Mouse (Mus musculus) layer of hippocampus, adult 8-10 months (tissue): Measurements from ENCODE around the gene Mink1. TPM values are rescaled to one million over a fixed set of nuclear protein-coding genes. Genes with fewer than 3 reads are reported as not detected.

ENCODE experiments used
- DNase-seq, 2 experiments: peaks; one replicate each; pipeline ENCODE4 v3.0.0; 2022; ENCODE audit warnings: low spot score in 2 of 2
- total RNA-seq, 4 experiments: library from RNA; stranded (reverse); gene quantifications; 2 replicates each; pipeline ENCODE4 v1.2.4; 2022

Mink1 gene
- total RNA-seq, 4 experiments from 2014 or later: 419 to 496 (median 460) TPM

DNA sequence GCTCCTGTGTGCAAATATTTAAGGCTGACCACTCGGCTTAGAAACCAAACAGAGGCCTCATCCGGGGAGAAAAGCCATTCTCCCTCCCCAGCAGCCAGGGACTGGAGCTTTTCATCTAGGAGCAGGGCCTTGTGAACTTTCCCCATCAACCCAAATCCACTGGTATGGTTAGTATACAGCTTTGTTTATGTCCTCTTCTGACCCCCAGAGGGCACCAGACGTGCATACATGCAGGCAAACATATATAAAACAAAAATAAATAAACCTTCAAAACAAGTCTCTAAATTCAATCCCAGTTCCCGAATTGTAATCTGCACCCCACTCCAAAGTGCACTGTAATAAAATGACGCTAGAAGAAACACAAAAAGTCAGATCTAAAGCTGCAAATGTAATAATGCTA, 66.9 kb downstream of the Mink1 start:
- no peak for DNase-seq

DNA sequence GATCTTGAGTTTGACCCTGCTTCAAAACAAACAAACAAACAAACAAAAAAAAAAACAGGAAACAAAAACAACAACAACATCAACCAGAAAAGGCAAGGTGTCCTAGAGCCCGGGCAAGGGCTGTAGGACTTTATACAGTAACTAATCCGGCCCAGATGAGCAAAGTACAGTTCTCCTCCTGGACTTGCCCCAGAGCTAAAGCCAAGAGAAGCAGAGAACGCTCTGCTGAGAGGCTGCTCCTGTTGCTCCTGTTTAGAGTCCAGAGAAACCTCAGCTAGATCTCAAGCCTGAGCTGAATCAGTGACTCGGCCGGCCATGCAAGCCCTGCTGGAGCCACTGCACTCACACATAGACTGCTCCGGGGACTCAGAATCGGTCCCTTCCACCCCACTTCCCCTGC, 67.4 kb downstream of the Mink1 start:
- DNase-seq: no peak

DNA sequence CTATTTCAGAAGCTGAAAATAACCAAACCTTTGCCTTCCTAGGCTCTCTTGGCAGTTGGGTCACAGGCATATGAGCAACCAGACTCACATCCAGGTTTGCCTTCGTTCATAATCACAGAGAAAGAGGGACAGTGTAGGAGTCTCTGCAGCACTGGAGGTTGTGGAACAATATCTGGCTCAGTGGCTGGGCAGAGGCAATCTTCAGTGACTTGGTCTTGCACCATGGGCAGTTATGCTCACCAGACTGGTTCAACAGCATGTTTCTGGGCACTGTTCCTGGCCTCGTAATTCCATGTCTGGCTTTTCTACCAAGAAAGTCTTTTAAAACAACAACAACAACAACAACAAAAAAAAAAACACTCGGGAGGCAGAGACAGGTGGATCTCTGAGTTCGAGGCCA, 72.9 kb downstream of the Mink1 start:
- no peak for DNase-seq

DNA sequence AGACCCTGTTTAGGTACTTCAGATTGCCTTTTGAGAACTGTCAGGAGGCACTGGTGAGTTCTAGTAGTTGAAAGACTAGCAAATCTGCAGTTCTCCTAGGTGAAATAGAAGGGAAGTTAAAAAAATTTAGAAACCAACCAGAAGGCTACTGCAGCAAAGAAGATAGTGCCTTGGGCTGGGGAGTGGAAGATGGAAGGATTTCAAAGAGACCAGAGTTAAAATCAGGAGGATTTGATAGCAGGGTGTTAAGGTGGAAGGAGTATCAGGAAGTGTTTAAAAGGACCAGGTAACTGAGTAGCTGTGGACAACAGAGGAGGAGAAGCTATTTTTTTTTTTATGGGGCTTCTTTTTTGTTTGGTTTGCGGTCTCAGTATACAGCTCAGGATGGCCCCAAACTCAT, 75.1 kb downstream of the Mink1 start:
- no peak for DNase-seq

DNA sequence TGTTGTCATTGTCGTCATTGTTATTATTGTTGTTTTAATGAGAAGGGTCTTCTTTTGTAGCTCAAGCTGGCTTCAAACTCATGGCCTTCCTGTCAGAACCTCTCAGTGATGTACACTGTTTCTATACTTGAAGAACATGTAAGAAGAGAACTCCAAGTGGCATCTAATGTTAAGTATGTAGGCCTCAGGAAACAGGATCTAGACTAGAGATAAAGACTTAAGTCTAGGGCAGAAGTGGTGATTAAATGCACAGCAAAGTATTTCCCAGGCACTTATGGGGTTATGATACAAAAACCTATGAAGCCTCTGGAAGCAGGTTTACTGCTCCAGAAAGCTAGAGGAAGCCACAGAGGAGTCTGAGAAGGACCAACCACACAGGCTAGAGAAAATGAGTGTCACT, 75.6 kb downstream of the Mink1 start:
- DNase-seq: no peak

DNA sequence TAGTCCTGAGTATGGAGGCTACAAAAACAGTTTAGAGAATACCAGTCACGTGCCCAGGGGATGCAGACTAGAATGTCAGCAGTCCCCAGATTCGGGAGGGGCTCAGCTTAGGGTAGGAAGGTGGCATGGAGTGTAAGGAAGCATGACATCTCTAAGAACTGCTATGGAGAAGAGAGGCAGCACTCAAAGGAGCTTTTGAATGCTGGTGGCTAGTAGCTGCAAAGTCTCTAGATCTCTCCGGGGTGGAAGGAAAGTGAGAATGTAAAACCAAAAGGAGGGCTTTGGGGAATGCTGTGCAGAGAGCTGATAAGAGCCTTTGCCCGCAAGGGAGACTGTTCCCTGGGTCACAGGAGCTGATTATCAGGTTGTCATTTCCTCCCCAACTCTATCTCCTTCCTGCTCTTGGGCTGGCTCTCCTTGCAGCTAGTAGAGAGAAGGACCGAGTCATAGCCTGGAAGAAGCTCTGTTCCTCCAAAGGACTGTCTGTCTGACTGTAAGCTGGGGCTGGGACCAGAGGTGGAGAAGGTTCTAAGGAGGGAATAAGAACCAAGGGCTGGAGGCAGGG, 76.1 kb downstream of the Mink1 start, which contains the start of gene Gp1ba:
TSS of gene Gp1ba (plus strand) at position 409 of the 565 bp plus-strand sequence.
- no peak for DNase-seq

DNA sequence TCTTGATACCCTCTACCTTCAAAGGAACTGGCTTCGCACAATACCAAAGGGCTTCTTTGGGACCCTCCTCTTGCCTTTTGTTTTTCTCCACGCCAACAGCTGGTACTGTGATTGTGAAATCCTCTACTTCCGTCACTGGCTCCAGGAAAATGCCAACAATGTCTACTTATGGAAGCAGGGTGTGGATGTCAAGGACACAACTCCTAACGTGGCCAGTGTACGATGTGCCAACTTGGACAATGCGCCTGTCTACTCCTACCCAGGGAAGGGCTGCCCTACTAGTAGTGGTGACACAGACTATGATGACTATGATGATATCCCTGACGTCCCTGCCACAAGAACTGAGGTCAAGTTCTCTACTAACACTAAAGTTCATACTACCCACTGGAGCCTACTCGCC, 77.3 kb downstream of the Mink1 start:
- DNase-seq: peak in 1 of 2 experiments; percentile 1

DNA sequence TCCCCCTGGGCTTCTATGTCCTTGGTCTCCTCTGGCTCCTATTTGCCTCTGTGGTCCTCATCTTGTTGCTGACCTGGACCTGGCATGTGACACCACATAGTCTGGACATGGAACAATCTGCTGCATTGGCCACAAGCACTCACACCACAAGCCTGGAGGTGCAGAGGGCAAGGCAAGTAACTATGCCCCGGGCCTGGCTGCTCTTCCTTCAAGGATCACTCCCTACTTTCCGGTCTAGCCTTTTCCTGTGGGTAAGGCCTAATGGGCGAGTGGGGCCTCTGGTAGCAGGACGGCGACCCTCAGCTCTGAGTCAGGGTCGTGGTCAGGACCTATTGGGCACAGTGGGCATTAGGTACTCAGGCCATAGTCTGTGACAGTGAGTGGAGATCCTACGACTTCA, 78.6 kb downstream of the Mink1 start:
- DNase-seq: peak in 1 of 2 experiments; percentile 1

DNA sequence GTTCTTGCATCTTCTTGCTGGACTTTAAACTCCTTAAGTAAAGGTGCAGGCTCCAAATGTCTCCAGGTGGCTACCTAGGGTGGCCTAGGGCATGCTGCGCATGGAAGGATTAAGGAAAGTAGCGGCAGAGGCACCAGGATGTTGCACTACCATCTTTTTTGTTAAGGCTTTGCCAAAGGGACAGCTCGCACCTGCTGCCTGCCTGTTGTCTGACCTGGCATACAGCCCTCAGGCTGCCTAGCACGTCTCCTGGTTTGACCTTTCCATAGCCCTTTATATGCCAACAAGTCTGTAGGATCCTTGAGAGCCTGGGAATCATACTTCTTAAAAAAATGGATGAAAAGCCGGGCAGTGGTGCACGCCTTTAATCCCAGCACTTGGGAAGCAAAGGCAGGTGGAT, 80.4 kb downstream of the Mink1 start:
- DNase-seq: no peak

DNA sequence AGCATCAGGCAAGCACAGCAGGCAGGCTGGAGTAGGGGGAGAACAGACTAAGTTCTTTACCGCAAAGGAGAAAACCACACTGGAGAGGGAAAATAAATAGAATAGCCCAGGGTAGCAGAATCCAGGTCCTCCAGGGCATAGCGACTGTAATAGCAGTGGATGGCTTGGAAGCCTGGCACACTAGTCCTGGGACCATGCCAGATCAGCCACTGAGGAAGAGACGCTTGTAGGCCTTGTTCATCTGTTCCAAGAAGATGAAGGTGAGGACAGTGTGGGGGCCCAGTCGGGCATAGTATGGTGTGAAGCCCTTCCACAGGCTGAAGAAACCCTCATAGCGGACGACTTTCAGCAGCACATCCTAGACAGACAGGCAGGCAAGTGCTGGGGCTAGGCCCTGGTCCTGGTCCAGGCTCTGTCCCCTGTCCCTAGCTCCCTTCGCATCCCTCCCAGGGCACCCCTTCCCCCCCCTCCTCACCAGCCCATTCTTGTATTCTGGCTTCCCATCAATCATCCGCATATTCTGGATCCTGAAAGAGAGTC, 82.0 kb downstream of the Mink1 start:
- DNase-seq: peak in 1 of 2 experiments; percentile 23

DNA sequence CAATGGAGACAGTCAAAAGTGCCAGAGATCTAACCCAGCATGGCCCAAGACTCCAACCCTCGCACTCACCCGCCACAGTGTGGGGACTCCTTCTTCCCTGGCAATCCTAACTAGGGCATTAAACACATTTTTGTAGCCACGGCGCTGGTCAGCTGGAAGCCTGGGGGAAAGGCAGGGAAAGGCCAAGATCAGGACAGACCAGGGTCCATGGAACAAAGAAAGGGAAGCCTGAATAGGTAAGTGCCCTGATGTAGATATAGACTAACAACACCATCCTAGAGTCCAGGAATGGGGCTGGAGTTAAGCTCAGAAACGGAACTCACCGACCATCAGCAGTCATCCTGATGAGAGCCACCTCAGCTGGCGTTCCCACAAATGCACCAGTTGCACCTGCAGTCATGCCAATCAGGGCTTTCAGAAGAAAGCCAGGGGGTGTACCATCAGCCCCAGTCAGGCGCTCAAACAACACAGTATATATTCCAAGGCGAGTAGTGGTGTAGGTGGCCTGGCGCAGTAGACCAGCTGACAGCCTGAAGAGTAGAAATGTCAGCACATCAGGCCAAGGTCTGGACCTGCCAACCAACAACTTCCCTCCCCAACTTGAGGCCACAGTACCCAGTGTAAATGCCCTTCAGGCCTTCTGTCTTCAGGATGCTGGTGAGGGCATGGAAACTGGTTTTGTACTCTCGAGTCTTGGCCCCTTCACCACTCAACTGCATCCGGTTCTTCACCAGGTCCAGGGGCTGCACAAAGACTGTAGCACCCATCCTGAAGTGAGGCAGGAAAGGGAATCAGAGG, 83.0 kb downstream of the Mink1 start:
- peak in 1 of 2 experiments; percentile 22 for DNase-seq

DNA sequence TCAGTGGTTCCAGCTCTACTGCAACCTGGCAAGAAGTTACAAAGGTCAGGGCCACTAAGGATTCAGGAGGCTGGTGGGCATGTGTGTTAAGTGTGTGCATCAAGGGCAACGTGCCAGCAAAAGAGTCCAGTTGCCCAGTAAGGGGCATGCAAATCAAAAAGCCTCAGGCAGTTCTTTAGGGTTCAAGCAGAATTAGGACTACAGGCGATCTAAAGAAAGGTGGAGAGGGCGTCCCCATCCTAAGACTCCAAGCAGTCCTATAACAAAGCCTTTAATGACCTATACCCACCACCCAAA, 83.5 kb downstream of the Mink1 start:
- no peak for DNase-seq

DNA sequence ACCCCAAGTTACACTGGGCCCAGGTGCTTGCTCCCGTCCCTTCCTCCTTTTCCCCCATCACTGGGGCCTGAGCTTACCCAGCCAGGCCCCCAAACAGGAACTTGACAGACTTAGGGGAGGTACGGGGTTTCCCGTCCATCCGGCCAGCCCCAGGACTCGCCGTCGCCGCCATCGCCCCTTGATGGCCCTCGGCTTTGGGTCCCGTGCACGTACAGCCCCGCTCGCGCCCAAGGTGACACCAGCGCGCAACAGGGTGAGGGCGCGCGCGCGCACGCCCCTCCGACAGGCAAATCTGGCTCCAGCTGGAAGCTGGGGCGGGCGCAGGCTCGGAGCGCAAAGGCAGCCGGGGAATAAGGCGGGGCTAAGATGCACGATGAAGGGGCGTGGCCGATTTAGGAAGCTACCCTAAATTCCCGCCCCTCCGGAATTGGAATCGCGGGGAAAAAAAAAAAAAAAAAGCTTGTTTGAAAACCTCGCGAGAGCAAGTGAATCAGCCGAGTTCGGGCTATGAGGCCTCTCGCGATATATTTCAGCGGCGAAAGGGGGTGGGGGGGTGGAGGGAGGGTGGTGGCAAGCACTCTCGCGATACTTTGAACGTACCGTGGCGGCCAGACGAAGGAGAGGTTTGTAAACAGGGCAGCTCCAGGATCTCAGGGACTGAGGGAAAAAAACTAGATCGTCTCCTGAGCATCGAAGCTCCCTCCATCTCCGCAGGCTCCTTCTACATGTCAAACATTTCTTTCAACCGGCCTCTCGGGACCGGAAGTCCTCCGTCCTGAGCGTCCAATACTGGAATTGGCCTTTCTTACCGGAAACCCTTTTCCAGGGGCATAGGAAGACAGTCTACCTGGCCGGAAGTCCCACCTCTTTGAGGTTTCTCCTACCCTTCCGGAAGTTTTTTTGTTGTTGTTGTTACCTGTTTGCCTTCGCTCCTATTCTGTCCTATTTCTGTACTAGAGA, 84.3 kb downstream of the Mink1 start, which contains the start of the genes Rnf167 and Slc25a11:
TSS of gene Rnf167 (plus strand) at position 545 of the 960 bp plus-strand sequence.
TSS of gene Slc25a11 (minus strand) at position 789 of the 960 bp plus-strand sequence.
- DNase-seq: peak; percentile 96

DNA sequence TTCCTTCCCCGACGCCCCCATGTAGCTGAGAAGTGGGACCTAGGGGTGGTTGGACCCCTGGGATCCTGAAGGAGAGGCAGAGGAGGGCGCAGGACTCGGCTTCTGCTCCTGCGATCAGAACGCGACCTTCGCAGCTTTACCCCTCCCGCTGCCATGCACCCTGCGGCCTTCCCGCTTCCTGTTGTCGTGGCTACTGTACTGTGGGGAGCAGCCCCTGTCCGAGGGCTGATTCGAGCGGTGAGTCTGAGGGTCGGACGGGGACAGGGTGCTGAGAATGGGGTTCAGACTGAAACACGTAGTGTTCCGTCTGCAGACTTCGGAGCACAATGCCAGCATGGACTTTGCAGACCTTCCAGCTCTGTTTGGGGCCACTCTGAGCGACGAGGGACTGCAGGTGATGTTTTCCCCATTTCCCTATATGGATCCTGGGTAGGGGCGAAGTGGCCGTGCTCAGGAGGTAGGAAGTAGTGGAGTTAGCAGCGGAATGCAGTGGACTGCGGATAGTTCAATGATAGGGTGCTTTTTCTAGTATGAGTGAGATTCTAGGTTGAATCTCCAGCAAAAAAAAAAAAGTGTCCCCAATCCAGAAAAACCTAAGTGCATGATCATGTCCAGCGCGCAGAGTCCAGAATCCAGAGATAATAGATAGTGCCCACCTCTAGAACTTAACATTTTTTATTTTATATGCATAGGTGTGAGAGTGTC, 85.2 kb downstream of the Mink1 start:
- DNase-seq: peak; percentile 11 to 20

DNA sequence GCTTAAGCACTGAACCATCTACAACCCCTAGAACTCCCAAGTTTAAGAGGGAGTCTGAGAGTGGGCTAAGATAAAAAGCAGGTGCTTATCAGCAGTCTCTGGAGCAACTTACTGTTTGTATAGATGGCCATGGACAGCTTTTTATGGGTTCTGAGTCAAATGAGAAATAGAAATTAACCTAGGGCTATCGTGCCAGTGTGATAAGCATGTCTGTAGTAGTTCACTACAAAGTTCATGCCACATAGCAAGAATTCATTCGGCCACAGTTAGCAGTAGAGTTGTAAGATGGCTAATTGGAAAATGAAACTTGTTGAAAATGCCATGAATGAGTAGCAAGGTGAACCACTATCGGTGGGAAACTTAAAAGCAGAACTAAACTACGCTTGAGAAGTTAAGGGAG, 85.8 kb downstream of the Mink1 start:
- no peak for DNase-seq

DNA sequence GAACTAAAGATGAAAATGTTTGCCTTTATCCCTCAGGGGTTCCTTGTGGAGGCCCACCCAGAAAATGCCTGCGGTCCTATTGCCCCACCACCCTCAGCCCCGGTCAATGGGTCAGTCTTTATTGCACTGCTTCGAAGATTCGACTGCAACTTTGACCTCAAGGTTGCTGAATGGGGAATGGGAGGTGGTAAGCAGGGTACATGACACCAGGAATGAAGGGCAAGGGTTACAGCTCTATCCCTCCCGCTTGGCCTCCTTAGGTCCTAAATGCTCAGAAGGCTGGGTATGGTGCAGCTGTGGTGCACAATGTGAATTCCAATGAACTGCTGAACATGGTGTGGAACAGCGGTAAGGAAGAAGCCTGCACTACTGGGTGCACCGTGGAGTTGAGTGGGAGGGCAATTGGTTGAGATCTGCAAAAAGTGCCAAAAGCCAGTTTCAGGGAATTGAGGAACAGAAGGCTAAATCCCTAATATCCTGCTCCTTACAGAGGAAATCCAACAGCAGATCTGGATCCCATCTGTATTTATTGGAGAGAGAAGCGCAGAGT, 86.6 kb downstream of the Mink1 start:
- DNase-seq: peak; percentile 2 to 11

DNA sequence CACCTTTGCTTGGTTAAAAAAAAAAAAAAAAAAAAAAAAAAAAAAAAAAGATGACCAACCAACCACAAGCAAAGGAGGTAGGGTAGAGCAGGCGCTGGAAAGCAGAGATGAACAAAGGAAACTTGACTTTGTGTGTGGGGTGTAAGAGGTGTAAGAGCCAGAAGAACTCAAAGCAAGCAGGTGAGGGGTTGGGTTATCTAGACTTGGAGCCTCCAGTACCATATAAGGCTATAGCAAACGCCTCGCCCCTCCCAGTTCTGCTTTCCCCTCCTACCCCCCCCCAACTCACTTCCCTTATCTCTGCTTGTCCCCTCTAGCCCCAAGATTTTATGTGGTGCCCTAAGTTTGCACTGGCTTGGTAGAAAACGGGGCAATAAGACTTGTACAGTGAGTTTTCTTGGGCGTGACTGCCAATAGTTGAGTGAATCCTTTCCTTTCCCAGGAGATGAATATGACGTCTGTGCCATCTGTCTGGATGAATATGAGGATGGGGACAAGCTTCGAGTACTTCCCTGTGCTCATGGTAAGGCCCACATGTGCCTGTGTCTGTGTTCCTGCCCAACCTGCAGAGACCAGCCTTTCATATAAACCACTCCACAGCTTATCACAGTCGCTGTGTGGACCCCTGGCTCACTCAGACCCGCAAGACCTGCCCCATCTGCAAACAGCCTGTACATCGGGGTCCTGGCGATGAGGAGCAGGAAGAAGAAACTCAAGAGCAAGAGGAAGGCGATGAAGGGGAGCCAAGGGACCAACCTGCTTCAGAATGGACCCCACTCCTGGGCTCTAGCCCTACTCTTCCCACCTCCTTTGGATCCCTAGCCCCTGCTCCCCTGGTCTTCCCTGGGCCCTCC, 87.9 kb downstream of the Mink1 start:
- peak; percentile 7 to 16 for DNase-seq

DNA sequence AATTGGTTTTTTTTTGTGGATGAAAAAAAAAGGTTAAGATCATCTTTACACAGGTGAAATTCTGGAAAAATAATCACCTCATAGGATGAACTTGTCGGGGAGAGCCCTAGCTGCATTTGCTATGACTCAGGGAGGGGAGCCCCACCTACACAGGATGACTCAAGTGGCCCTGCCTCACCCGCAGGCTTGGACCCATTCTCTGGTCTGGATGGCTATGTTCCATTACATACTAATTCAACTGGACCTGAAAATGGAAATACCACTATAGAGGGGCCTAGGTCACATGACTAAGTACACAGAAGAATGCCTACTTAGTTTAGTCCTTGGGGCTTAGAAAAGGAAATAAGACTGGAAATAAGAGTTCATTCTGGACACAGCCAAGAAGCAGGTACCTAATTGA, 88.7 kb downstream of the Mink1 start:
- peak in 1 of 2 experiments; percentile 2 for DNase-seq

DNA sequence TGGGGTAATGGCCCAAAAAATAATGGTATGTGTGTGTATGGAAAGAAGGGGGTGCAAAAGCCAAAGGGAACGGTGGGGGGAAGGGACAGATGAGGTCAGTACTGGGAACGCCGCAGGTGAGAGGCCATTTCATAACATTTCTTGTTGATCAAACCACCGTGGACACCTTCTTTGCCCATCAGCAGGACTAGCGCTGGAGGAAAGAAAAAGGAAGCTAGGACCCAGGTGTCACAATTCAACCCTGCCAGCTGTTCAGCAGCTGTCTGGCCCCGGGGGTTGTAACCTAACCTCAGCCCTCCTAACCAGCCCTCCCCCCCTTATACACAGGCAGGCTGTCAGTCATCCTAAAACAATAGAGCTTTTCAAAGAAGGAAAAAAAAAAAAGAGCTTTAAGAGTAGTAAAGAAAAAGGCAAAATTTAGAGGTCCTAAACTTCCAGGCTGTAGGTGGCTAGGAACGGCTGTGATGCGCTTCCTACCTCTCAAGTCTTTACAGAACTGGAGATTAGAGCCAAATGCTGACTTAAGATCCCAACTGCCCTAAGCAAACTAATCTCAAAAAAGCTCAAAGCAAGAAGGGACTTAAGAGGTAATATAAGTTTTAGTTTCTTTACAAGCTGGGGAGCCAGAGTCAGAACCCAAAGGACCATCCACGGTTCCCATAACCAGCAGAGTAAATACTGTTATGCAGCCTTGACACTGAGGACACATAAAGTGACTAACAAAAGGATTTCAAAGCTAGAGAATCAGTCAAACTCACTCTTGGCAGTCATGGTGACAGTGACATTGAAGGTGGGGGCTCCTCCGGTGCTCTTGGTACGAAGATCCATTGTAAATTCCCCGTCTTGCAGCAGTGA, 89.6 kb downstream of the Mink1 start:
- peak in 1 of 2 experiments; percentile 2 for DNase-seq
